Mouse (Mus musculus): ENCODE results near the gene 9130019O22Rik. TPM values are rescaled to one million over a fixed set of nuclear protein-coding genes. Genes with fewer than 3 reads are reported as not detected.
"Not testable (repeated sequence)": the region's sequence is repeated elsewhere in the genome, so short reads cannot be mapped to it uniquely, and the experiment has no call there.

The 9130019O22Rik gene
- total RNA-seq, 1 experiment from 2014 or later: 0.95 TPM

DNA sequence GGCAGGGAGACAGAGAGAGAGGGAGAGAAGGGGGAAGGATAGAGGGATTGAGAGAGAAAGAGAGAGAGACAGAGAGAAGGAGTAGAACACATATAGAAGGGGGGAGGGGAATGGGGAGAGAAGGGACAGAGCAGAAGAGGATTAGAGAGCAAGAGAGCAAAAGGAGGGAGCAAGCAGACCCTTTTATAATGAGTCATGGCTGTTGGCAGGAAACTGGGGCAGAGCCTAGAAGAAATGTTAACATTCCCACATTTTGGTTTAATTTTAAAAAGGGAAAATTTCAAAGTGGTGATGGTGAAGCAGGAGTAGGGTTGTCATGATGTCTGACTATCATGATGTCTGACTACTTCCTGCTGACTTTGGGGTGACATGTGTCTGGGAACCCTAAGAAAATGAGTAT lies 1.2 kb upstream of the 9130019O22Rik start:
- not testable (repeated sequence) for ATAC-seq (replicated peaks; ENCODE audit: insufficient number of reproducible peaks, low FRiP score, low TSS enrichment, poor library complexity, severe bottlenecking)

- not testable (repeated sequence) for ATAC-seq (replicated peaks; ENCODE audit: insufficient number of reproducible peaks, low FRiP score, low TSS enrichment, poor library complexity, severe bottlenecking)
Measured at GRCm38 (mm10) chr7:127385560-127385959, 1.4 kb downstream of the 9130019O22Rik start.

GRCm38 (mm10) chr7:127378310-127378921 lies 8.6 kb downstream of the 9130019O22Rik start:
- ATAC-seq (replicated peaks; ENCODE audit: insufficient number of reproducible peaks, low FRiP score, low TSS enrichment, poor library complexity, severe bottlenecking): no peak

DNA sequence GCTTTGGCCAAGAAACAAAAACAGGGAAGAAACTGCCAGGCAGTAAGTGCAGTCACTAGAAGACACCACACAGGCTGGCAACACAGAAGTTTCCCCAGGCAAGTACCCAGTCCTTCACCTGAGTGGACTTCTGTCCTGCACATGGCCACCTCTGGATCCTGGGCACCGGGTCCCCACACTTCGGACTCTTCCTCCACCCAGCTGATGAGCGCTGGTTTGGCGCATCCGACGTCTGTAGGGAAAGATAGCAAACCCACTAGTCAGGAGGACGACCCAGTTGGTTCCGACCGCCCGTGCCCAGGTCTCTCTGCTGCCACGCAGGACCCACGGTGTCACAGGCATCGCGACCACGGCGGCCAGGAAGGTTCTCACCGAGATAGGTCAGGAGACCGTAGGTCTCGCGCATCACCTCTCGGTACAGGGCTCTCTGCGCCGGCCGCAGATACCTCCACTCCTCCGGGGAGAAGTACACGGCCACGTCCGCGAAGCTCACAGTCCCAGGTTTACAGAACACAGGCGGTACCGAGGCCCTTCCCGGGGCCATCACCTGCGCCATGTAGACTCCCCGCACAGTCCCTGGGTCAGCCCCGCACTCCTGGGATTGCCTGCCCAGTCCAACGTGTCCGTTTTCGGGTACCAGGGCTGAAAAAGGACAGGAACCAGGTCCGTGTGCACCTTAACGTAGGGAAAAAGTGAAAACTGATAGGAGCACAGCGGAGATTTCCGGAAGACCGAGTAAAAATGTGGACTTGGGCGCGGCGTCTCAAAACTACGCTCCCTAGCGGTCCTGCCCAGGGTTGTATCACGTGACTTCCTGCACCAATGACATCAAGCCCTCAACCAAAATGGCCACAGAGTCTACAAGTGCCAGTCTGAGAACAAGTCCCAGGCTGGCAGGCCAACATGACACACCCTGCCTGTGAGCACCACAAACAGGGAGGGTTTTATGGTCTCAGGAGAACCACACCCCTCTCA lies 11.4 kb downstream of the 9130019O22Rik start, which contains the start of gene Zfp747:
Gene Zfp747, minus strand, starts transcription at position 780 of the 975 bp plus-strand sequence.
- ATAC-seq (replicated peaks; ENCODE audit: insufficient number of reproducible peaks, low FRiP score, low TSS enrichment, poor library complexity, severe bottlenecking): peak; percentile 98

DNA sequence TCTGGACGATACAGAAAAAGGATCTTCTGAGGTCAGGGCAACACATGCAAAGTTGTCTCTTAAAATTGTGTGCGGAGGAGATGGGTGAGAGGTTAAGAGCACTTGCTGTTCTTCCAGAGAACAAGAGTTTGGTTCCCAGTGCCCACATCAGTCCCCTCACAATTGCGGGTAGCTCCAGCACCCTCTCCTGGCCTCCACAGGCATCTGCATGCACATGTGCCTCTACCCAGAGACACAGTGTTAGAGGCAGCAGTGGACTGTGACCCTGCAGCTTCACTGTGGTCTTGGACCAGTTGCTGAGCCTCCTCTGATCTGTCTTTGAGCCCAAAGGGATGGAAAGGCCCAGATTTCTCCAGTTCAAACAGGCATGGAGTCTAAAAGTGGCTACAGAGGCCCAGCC lies 15.1 kb downstream of the 9130019O22Rik start:
- not testable (repeated sequence) for ATAC-seq (replicated peaks; ENCODE audit: insufficient number of reproducible peaks, low FRiP score, low TSS enrichment, poor library complexity, severe bottlenecking)

DNA sequence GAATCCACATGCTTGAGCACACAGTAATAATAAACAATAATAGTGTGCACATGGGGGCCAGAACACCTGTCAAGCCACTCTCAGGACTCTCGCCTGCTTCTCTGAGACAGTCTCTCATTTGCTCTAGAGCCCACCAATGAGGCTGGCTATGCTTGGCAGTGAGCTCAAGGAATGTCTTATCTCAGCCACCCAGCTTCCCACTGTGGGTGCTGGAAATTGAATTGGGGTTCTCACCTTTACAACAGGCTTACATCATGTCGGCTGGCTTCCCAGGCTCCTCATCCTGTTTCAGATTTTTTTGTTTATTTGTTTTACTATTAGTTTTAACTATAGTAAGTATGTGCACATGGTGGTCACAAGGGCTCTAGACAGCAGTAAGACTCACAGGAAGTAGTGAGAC lies 15.8 kb downstream of the 9130019O22Rik start:
- no peak for ATAC-seq (replicated peaks; ENCODE audit: insufficient number of reproducible peaks, low FRiP score, low TSS enrichment, poor library complexity, severe bottlenecking)

GRCm38 (mm10) chr7:127366249-127366648 lies 20.7 kb downstream of the 9130019O22Rik start:
- no peak for ATAC-seq (replicated peaks; ENCODE audit: insufficient number of reproducible peaks, low FRiP score, low TSS enrichment, poor library complexity, severe bottlenecking)

DNA sequence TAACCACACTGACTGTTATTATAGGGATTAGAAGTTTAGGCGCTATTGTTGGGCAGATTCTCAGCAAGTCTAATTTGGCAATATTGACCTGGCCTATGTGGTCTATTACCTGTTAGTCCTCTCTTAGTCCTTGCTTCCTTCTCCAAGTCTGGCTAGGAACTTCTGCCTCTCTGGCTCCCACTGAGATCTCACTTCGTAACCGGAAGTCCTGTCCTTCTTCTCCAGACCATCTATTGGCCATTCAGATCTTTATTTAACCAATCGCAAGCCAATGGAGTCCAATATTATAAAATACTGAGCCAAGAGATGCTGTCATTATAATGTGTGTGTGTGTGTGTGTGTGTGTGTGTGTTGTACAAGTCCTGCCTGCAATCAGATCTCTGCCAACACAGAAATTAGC lies 22.8 kb downstream of the 9130019O22Rik start:
- ATAC-seq (replicated peaks; ENCODE audit: insufficient number of reproducible peaks, low FRiP score, low TSS enrichment, poor library complexity, severe bottlenecking): no peak

- ATAC-seq (replicated peaks; ENCODE audit: insufficient number of reproducible peaks, low FRiP score, low TSS enrichment, poor library complexity, severe bottlenecking): no peak
Measured at GRCm38 (mm10) chr7:127363475-127363921, 23.5 kb downstream of the 9130019O22Rik start.

DNA sequence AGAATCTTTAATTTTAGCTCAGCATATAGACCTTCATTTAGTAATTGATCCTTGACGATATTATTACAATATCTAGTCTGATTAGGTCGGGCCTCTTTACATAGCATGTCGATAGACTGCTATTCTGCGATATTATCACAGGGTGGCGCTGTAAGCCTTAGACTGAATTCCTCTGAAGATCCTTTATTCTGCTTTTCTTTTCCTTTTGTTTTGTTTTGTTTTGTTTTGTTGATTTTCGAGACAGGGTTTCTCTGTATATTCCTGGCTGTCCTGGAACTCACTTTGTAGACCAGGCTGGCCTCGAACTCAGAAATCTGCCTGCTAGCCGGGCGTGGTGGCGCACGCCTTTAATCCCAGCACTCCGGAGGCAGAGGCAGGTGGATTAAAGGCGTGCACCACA lies 24.5 kb downstream of the 9130019O22Rik start:
- peak; percentile 77 for ATAC-seq (replicated peaks; ENCODE audit: insufficient number of reproducible peaks, low FRiP score, low TSS enrichment, poor library complexity, severe bottlenecking)

- ATAC-seq (replicated peaks; ENCODE audit: insufficient number of reproducible peaks, low FRiP score, low TSS enrichment, poor library complexity, severe bottlenecking): 0 out of 2 replicates have a peak, but pooled peaks have one; percentile 10
Measured at GRCm38 (mm10) chr7:127361449-127361848, 25.5 kb downstream of the 9130019O22Rik start.

GRCm38 (mm10) chr7:127360265-127360664 lies 26.7 kb downstream of the 9130019O22Rik start:
- no peak for ATAC-seq (replicated peaks; ENCODE audit: insufficient number of reproducible peaks, low FRiP score, low TSS enrichment, poor library complexity, severe bottlenecking)

DNA sequence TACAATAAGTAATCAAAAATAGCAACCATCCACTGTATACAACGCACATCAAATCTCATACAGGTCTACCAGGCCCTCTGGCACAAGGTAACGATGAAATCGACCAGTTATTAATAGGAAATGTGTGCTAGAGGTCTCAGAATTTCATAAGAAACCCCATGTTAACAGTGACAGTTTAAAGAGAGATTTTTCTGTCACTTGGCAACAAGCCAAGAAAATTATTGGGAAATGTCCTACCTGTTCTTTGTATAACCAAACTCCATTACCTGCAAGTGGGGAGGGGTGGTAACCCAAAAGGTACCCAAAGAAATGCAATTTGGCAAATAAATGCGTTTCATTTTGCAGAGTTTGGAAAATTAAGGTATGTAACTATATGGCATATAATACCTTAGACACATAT lies 28.5 kb downstream of the 9130019O22Rik start:
- no peak for ATAC-seq (replicated peaks; ENCODE audit: insufficient number of reproducible peaks, low FRiP score, low TSS enrichment, poor library complexity, severe bottlenecking)

DNA sequence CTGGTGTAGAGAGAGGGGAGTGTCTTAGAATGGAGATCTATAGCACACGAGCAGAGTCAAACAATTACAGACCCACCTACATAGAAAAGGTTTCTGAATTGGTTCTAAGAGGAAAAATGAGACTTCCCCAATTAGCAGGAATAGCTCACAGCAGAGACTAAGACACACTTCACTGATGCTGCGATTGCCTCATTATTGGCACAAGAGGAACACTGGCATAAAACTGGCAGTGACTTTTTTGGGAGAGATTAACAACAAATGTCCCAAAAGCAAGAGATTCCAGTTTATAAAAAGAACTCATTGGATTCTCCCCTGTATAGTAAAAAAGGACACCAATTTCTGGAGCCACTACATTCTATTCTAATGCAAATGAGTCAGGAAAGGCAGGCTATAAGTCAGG lies 29.1 kb downstream of the 9130019O22Rik start:
- no peak for ATAC-seq (replicated peaks; ENCODE audit: insufficient number of reproducible peaks, low FRiP score, low TSS enrichment, poor library complexity, severe bottlenecking)

GRCm38 (mm10) chr7:127355796-127356195 lies 31.2 kb downstream of the 9130019O22Rik start:
- peak; percentile 83 for ATAC-seq (replicated peaks; ENCODE audit: insufficient number of reproducible peaks, low FRiP score, low TSS enrichment, poor library complexity, severe bottlenecking)

GRCm38 (mm10) chr7:127351230-127352004 lies 35.5 kb downstream of the 9130019O22Rik start:
- no peak for ATAC-seq (replicated peaks; ENCODE audit: insufficient number of reproducible peaks, low FRiP score, low TSS enrichment, poor library complexity, severe bottlenecking)

DNA sequence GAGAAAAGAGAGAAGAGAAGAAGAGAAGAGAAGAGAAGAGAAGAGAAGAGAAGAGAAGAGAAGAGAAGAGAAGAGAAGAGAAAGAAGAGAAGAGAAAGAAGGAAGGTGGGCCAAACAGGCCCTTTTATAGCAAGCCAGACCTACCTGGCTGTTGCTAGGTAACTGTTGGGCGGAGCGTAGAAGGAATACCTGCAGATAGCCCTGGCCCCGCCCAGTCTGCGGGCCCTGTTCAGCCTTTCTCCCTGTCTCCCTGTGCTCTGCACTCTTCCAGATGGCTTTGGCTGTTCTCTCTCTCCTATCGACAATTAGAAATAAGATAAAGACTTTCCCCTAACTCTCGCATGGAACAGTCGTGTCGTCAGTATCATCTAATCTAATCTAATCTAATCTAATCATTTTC lies 40.3 kb downstream of the 9130019O22Rik start:
- ATAC-seq (replicated peaks; ENCODE audit: insufficient number of reproducible peaks, low FRiP score, low TSS enrichment, poor library complexity, severe bottlenecking): no peak

DNA sequence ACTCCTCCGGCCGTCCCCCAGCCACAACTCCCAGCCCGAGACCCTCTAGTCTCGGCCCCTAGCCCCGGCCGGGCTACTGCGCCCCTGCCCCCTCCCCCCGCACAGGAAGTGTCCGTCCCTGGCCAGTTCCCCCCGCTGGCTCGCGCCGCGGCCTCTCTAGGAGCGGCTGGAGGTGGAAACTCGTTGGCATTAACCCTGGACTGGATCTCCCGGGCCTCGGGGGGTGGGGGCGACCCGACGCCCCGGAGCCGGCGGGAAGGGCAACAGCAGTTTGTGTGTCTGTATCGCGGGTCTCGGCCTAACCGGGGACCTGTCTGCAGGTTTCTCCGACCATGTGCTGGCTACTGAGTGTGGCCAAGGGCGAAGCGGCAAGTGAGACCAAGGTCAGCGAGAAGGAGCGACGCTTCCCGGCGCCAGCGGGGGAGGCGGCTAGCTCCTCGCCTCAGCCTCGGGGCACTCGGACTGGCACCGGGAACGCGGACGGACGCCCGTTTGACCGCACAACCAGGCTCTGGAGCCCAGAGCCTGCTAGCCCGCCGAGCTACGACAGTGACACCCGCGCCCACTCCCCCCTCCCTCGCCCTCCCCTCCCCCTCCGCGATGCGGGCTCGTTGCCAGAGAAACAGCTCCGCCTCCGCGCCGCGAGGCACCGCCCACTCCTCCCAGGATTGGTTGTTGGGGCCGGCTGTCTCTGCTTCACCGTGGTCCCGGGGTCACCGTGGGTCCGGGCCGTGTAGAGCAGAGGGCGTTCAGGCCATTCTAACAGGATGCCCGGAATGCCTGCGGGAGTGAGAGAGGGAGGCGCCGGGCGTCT lies 41.2 kb downstream of the 9130019O22Rik start, which contains the start of gene Zfp768:
Gene Zfp768, minus strand, starts transcription at position 78 of the 814 bp plus-strand sequence.
- peak; percentile 78 for ATAC-seq (replicated peaks; ENCODE audit: insufficient number of reproducible peaks, low FRiP score, low TSS enrichment, poor library complexity, severe bottlenecking)

All from monocyte, adult 5-6 weeks (primary cell).